Mouse (Mus musculus) hindbrain, embryonic 13.5 days (tissue): ENCODE results near the gene Echdc2. TPM values are rescaled to one million over a fixed set of nuclear protein-coding genes. Genes with fewer than 3 reads are reported as not detected.
A peak's percentile ranks its signal among the peaks of the same experiment; 100 is the strongest.
"Not testable (repeated sequence)": the region's sequence is repeated elsewhere in the genome, so short reads cannot be mapped to it uniquely, and the experiment has no call there.

ENCODE experiments used
- ATAC-seq: fragments of 200-750 bp; cut with Nextera tagmentation; 2 replicates; pipeline ENCODE4 v1.8.0; 2017; ENCODE audit warnings: moderate TSS enrichment; ENCODE audit not compliant: low FRiP score
- H3K27ac ChIP-seq: fragments of 300-500 bp; sonication (generic); 2 replicates; pipeline ENCODE4 v1.5.1; 2015; ENCODE audit warnings: inconsistent platforms, mild to moderate bottlenecking, moderate library complexity
- H3K27me3 ChIP-seq: fragments of 300-500 bp; sonication (generic); 2 replicates; pipeline ENCODE4 v1.6.1; 2015; ENCODE audit warnings: mild to moderate bottlenecking, inconsistent platforms
- H3K36me3 ChIP-seq: fragments of 300-500 bp; sonication (generic); 2 replicates; pipeline ENCODE4 v1.6.1; 2015; ENCODE audit warnings: mild to moderate bottlenecking, inconsistent platforms
- H3K4me1 ChIP-seq: fragments of 300-500 bp; sonication (generic); replicated peaks from 2 replicates; pipeline ENCODE4 v1.6.1; 2015; ENCODE audit warnings: inconsistent platforms
- H3K4me2 ChIP-seq: fragments of 300-500 bp; sonication (generic); 2 replicates; pipeline ENCODE4 v1.6.1; 2015; ENCODE audit warnings: inconsistent platforms, mild to moderate bottlenecking, moderate library complexity
- H3K4me3 ChIP-seq: fragments of 300-500 bp; sonication (generic); 2 replicates; pipeline ENCODE4 v1.5.1; 2015; ENCODE audit warnings: mild to moderate bottlenecking, inconsistent platforms
- H3K9ac ChIP-seq: fragments of 300-500 bp; sonication (generic); 2 replicates; pipeline ENCODE4 v1.6.1; 2015; ENCODE audit warnings: mild to moderate bottlenecking, inconsistent platforms
- H3K9me3 ChIP-seq: fragments of 300-500 bp; sonication (generic); 2 replicates; pipeline ENCODE4 v1.6.1; 2016; ENCODE audit warnings: inconsistent platforms
- WGBS: fragments of 180-500 bp; shearing (Covaris S2); methylation state at CpG from one replicate; pipeline ENCODE4 v1.1.7; 2015; 5-methylcytosine and 5-hydroxymethylcytosine counted together
- polyA plus RNA-seq: library from polyadenylated mRNA; unstranded; fragments of >200 nt; fragmentation: Nextera tagmentation; extraction: Ambion mirVana; gene quantifications from 2 replicates; pipeline ENCODE4 v1.2.1, GENCODE M21; 2015

Echdc2 gene
- polyA plus RNA-seq, 1 experiment from 2014 or later = 9.9 TPM

GRCm38 (mm10) chr4:108144880-108145279, 20.4 kb upstream of the Echdc2 start, which contains the start of gene Scp2:
TSS of gene Scp2 (minus strand) at chr4:108144998.
- Histone ChIP-seq H3K4me1 (no peaks in the 10 kb centered on the region), H3K27me3 (no peaks in the 10 kb centered on the region), H3K36me3 (no peaks in the 10 kb centered on the region), H3K27ac (no peak within 1 kb of the TSS), H3K4me3 (no peak within 1 kb of the TSS), H3K4me2 (no peak within 1 kb of the TSS), H3K9ac (no peak within 1 kb of the TSS), H3K9me3 (no peaks in the 10 kb centered on the region)
- 97% methylated on average over 1 of the region's 1 CpGs for WGBS
- ATAC-seq = no peak

DNA sequence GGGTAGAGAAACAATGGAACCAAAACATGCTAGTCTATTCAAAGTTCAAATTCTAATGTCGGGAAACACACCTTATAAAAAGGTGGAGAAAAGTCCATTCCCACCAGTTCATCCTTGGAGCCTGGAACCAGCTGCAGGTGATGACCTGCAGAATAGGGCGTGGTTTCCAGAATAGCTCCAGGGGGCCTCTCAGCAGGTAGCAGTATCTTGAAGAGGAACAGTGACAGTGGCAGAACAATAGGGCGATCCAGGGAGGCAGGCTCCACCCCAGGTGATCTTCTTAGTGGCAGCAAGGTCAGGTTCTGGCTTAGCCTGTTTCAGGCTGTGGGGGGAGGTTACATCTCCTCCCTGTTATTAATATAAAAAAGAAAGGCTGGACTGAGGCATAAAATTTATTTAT, 19.7 kb upstream of the Echdc2 start:
- H3K27me3 ChIP-seq, H3K27ac ChIP-seq, ATAC-seq, H3K4me1 ChIP-seq, H3K9ac ChIP-seq, H3K36me3 ChIP-seq, H3K4me3 ChIP-seq, H3K9me3 ChIP-seq, H3K4me2 ChIP-seq: not testable (repeated sequence)
- 33% methylated on average over 3 of the region's 3 CpGs for WGBS

DNA sequence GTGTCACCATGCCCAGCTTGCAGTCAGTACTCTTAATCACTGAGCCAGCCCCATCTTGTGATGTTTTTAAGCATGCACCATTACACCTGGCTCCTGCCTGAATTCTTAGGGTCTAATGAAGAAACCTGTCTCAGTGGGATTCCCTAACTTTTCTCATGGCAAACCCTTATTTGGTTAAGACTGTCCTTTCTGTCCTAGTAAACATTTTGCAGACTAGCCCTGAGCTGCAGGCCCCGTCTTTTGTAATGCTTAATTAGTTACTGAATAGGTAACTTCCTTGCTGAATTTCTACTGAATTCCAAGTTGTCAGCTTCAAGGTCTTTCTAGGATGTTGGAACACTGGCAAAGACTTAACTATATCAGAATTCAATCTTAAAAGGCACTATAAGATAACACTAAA, 10.1 kb upstream of the Echdc2 start:
- not testable (repeated sequence) for ATAC-seq, H3K9ac ChIP-seq, H3K27ac ChIP-seq, H3K27me3 ChIP-seq, H3K4me2 ChIP-seq, H3K4me1 ChIP-seq, H3K36me3 ChIP-seq, H3K4me3 ChIP-seq
- 73% methylated on average over 1 of the region's 1 CpGs for WGBS
- H3K9me3 ChIP-seq = peaks cover 11% of the 10 kb centered on the region; the same call in 1 of the 2 replicates

- Histone ChIP-seq H3K27me3 (peaks cover 22% of the 10 kb centered on the region), H3K36me3 (no peaks in the 10 kb centered on the region), H3K27ac (no peak overlapping the region), H3K9me3 (peaks cover 5% of the 10 kb centered on the region; the same call in 1 of the 2 replicates), H3K4me2 (no peak overlapping the region), H3K4me1 (peaks cover 7% of the 10 kb centered on the region), H3K9ac (no peak overlapping the region), H3K4me3 (no peak overlapping the region)
- WGBS = 91% methylated on average over 8 of the region's 8 CpGs
- no peak for ATAC-seq
Observed at GRCm38 (mm10) chr4:108161936-108162335, 3.3 kb upstream of the Echdc2 start.

DNA sequence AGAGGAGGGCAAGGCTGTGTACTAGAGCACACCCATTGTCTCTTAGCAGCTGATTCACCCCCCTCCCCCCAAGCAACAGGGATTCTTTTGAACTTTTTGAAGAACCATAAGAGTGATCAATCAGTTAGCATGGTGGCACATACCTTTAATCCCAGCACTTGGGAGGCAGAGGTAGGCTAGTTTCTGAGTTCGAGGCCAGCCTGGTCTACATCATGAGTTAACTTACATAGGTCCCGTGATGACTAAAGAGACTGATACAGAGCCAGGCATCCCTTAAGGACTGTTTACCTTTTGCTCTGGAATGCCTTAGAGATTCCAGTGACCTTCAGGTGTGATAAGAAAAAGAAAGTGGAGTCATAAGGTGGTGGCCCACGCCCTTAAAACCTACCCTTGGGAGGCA, 1.9 kb upstream of the Echdc2 start:
- Histone ChIP-seq H3K9me3 (peaks cover 5% of the 10 kb centered on the region; the same call in 1 of the 2 replicates), H3K27ac (no peak overlapping the region), H3K27me3 (peaks cover 22% of the 10 kb centered on the region), H3K4me2 (no peak overlapping the region), H3K9ac (no peak overlapping the region), H3K4me3 (no peak overlapping the region), H3K36me3 (no peaks in the 10 kb centered on the region), H3K4me1 (peaks cover 7% of the 10 kb centered on the region)
- no peak for ATAC-seq
- 89% methylated on average over 3 of the region's 3 CpGs for WGBS

DNA sequence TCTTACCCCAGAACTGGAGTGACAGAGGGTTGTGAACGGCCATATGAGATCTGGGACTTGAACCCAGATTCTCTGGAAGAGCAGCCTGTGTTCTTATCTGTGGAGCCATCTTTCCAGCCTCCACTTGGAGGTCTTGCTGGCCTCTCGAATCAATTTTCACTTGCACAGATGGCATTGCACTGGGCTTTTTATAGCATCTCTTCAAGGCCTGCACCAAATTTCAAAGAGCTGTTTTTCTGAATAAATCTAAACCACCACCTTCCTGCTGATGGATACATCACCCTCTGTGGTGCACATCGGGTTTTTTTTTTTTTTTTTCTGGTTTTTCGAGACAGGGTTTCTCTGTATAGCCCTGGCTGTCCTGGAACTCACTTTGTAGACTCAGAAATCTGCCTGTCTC, 1.6 kb downstream of the Echdc2 start:
- H3K4me2 ChIP-seq = no peak overlapping the region
- no peak for ATAC-seq
- no peaks in the 10 kb centered on the region for H3K9me3 ChIP-seq
- no peak overlapping the region for H3K27ac ChIP-seq
- peaks cover 7% of the 10 kb centered on the region for H3K4me1 ChIP-seq
- no peak overlapping the region for H3K4me3 ChIP-seq
- H3K27me3 ChIP-seq = peaks cover 22% of the 10 kb centered on the region
- H3K9ac ChIP-seq = no peak overlapping the region
- 92% methylated on average over 4 of the region's 4 CpGs for WGBS
- no peaks in the 10 kb centered on the region for H3K36me3 ChIP-seq

- H3K4me3 ChIP-seq = no peak overlapping the region
- 88% methylated on average over 6 of the region's 6 CpGs for WGBS
- no peaks in the 10 kb centered on the region for H3K36me3 ChIP-seq
- no peaks in the 10 kb centered on the region for H3K9me3 ChIP-seq
- H3K4me2 ChIP-seq = no peak overlapping the region
- no peak for ATAC-seq
- H3K4me1 ChIP-seq = peaks cover 7% of the 10 kb centered on the region
- H3K27me3 ChIP-seq = peaks cover 22% of the 10 kb centered on the region
- H3K9ac ChIP-seq = no peak overlapping the region
- no peak overlapping the region for H3K27ac ChIP-seq
Observed at GRCm38 (mm10) chr4:108168056-108168455, 2.8 kb downstream of the Echdc2 start.

DNA sequence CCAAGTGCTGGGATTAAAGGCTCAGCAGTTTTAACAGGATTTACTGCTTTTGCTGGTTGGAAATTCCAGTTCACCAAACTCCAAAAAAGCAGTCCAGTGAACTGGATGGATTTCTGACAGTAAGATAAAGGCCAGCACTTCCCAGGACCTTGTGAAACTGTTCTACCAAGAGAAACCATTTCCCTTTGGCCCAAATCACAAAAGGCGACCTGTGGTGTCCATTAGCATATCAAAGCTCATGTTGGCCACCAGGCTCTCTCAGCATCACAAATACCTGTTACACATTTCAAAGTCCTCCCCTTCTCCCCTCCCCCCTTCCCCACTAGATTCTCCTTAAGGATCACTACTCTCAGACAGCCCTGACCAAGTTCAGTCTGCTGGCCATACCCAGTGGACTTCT, 17.0 kb downstream of the Echdc2 start:
- H3K9ac ChIP-seq = no peak overlapping the region
- H3K9me3 ChIP-seq = no peaks in the 10 kb centered on the region
- H3K4me1 ChIP-seq = no peaks in the 10 kb centered on the region
- H3K36me3 ChIP-seq = no peaks in the 10 kb centered on the region
- 26% methylated on average over 1 of the region's 1 CpGs for WGBS
- no peak overlapping the region for H3K27ac ChIP-seq
- no peak for ATAC-seq
- H3K4me3 ChIP-seq = no peak overlapping the region
- no peak overlapping the region for H3K4me2 ChIP-seq
- H3K27me3 ChIP-seq = no peaks in the 10 kb centered on the region

GRCm38 (mm10) chr4:108192821-108193323, 27.6 kb downstream of the Echdc2 start:
- Histone ChIP-seq H3K36me3 (no peaks in the 10 kb centered on the region), H3K4me1 (no peaks in the 10 kb centered on the region; the same call in 1 of the 2 replicates), H3K9ac (no peak overlapping the region), H3K27me3 (no peaks in the 10 kb centered on the region), H3K4me3 (peak overlapping the region; percentile 7; the same call in 1 of the 2 replicates), H3K27ac (0 out of 2 replicates have a peak overlapping the region, but pooled peaks have one; percentile 5), H3K4me2 (peak overlapping the region; percentile 24; the same call in 1 of the 2 replicates), H3K9me3 (no peaks in the 10 kb centered on the region)
- 75% methylated on average over 2 of the region's 2 CpGs for WGBS
- no peak for ATAC-seq

DNA sequence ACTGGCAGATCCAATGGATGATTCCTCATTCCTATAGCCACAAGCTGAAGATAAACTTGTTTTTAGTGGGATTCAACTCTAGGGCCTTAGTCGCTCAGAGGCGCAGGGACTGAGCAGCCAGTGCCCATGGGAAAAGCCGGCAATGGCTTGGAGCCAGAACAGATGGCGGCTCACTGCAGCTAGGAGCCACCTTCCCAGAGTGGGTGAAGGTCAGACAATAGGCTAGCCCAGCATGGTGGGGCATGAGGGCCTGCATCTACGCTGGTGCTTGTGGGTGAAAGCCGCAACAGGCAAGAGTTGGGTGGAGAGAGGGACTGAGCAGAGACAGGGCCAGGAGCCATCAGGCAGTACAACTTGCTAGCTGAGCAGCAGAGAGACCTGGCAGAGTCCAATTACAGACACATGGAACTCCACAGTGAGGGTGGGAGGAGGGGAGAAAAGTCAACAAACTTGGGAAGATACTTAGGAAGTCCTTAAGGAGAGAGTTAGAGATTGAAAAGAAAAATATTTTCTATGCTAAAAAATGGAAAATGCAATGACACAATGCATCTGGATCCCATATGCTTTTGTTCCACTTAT, 31.1 kb downstream of the Echdc2 start:
- no peaks in the 10 kb centered on the region; the same call in 1 of the 2 replicates for H3K4me1 ChIP-seq
- no peaks in the 10 kb centered on the region for H3K36me3 ChIP-seq
- no peak overlapping the region for H3K9ac ChIP-seq
- no peaks in the 10 kb centered on the region for H3K9me3 ChIP-seq
- H3K27ac ChIP-seq = no peak overlapping the region
- WGBS = 70% methylated on average over 6 of the region's 6 CpGs
- H3K4me2 ChIP-seq = no peak overlapping the region
- H3K4me3 ChIP-seq = no peak overlapping the region
- ATAC-seq = no peak
- no peaks in the 10 kb centered on the region for H3K27me3 ChIP-seq

- no peaks in the 10 kb centered on the region for H3K9me3 ChIP-seq
- no peaks in the 10 kb centered on the region for H3K27me3 ChIP-seq
- no peak overlapping the region for H3K4me3 ChIP-seq
- ATAC-seq = no peak
- H3K27ac ChIP-seq = no peak overlapping the region
- WGBS = 72% methylated on average over 2 of the region's 2 CpGs
- no peaks in the 10 kb centered on the region; the same call in 1 of the 2 replicates for H3K4me1 ChIP-seq
- no peak overlapping the region for H3K9ac ChIP-seq
- no peak overlapping the region for H3K4me2 ChIP-seq
- no peaks in the 10 kb centered on the region for H3K36me3 ChIP-seq
Observed at GRCm38 (mm10) chr4:108199236-108199635, 34.0 kb downstream of the Echdc2 start.

- Histone ChIP-seq H3K9me3 (no peaks in the 10 kb centered on the region), H3K9ac (no peak overlapping the region), H3K4me2 (no peak overlapping the region), H3K27me3 (no peaks in the 10 kb centered on the region), H3K4me3 (no peak overlapping the region), H3K36me3 (no peaks in the 10 kb centered on the region), H3K4me1 (no peaks in the 10 kb centered on the region), H3K27ac (no peak overlapping the region)
- ATAC-seq = no peak
- WGBS = 89% methylated on average over 6 of the region's 6 CpGs
Observed at GRCm38 (mm10) chr4:108204629-108205028, 39.4 kb downstream of the Echdc2 start.

DNA sequence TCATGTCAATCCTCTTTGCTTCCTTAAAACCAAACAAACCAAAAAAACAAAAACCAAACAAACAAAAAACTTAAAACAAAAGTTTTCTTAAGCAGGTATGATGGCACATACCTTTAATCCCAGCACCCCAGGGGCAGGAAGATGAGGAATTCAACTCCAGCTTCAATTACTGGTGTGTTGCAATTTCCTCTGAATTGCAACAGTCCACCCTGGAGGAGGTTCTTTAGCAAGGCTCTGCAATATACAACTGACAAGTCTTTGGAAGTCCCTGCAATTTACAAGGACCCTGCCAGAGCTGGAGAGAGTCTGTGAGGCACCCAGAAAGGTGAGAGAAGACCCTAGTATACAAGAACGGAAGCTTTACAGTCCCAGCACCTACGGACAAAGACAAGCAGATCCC, 47.8 kb downstream of the Echdc2 start:
- Histone ChIP-seq H3K27me3 (peaks cover 40% of the 10 kb centered on the region), H3K9me3 (no peaks in the 10 kb centered on the region), H3K9ac (no peak overlapping the region), H3K4me2 (no peak overlapping the region), H3K4me1 (peaks cover 8% of the 10 kb centered on the region), H3K4me3 (no peak overlapping the region), H3K27ac (no peak overlapping the region), H3K36me3 (no peaks in the 10 kb centered on the region)
- 86% methylated on average over 2 of the region's 2 CpGs for WGBS
- ATAC-seq = no peak
